Mouse (Mus musculus): ENCODE measurements around the gene Hist2h2ab. TPM values are rescaled to one million over a fixed set of nuclear protein-coding genes. Genes with fewer than 3 reads are reported as not detected.
"Not testable (repeated sequence)": the region's sequence is repeated elsewhere in the genome, so short reads cannot be mapped to it uniquely, and the experiment has no call there.

Gene Hist2h2ab
- polyA plus RNA-seq, 1 experiment from 2014 or later: 1.4 TPM

DNA sequence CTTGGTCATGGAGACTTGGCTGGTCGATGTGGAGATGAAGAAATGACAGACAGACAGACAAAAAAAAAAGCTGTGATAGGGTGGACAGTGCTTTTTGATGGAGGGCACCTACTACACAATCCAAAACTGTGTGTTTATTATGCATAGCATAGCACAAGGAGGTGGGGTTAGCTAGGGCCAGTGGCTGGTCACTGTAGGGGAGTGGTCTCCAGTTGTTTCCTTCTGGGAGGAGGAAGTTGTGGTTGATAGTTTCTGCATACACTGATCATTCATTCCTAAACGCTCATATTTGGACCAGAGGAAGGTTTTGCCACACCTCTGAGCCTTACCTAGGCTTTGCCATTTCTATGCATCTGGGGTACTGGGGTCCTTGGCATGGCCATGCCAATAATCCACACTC lies 10.7 kb downstream of the Hist2h2ab start:
- no peak for ATAC-seq (ENCODE audit: borderline replicate concordance, extremely low read depth, low FRiP score, low TSS enrichment)
- 62% methylated on average over 2 of the region's 2 CpGs for WGBS

GRCm38 (mm10) chr3:96230910-96231757 lies 11.5 kb downstream of the Hist2h2ab start:
- 57% methylated on average over 4 of the region's 4 CpGs for WGBS
- Histone ChIP-seq H3K36me3 (no peaks in the 10 kb centered on the region), H3K27ac (no peak overlapping the region), H3K4me1 (peaks cover 19% of the 10 kb centered on the region), H3K4me3 (no peak overlapping the region), H3K27me3 (no peaks in the 10 kb centered on the region), H3K9ac (no peak overlapping the region), H3K9me3 (no peaks in the 10 kb centered on the region), H3K4me2 (no peak overlapping the region)
- ATAC-seq (ENCODE audit: borderline replicate concordance, extremely low read depth, low FRiP score, low TSS enrichment): no peak

More for the DNA sequence above, 10.7 kb downstream of the Hist2h2ab start:
- H3K36me3 ChIP-seq: no peaks in the 10 kb centered on the region
- no peak overlapping the region for H3K4me3 ChIP-seq
- H3K4me2 ChIP-seq: no peak overlapping the region
- H3K27me3 ChIP-seq: no peaks in the 10 kb centered on the region
- H3K9ac ChIP-seq: no peak overlapping the region
- H3K9me3 ChIP-seq: no peaks in the 10 kb centered on the region
- H3K4me1 ChIP-seq: peaks cover 16% of the 10 kb centered on the region; the same call in 1 of the 2 replicates
- no peak overlapping the region for H3K27ac ChIP-seq

DNA sequence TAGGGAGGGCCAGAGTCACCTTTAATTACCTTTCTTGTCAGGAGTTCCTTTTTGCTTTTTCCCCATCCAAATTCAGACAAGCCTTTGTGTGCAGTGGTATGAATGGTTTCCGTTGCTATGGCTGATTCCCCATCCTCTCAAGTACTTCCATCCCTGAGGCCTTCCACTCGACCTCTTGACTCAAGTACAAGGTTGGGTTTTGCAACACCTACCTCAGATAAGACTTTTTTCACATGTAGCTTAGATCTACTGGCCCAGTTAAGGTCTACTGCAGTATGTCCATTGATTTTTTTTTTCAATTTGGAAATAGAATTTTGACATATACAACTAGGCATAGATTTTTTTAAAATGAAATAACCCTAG lies 12.1 kb downstream of the Hist2h2ab start:
- Histone ChIP-seq H3K9ac (no peak overlapping the region), H3K27ac (no peak overlapping the region), H3K4me2 (no peak overlapping the region), H3K9me3 (no peaks in the 10 kb centered on the region), H3K4me3 (no peak overlapping the region), H3K4me1 (peaks cover 24% of the 10 kb centered on the region), H3K27me3 (no peaks in the 10 kb centered on the region), H3K36me3 (no peaks in the 10 kb centered on the region)
- WGBS: 37% methylated on average over 2 of the region's 2 CpGs
- ATAC-seq (ENCODE audit: borderline replicate concordance, extremely low read depth, low FRiP score, low TSS enrichment): no peak

DNA sequence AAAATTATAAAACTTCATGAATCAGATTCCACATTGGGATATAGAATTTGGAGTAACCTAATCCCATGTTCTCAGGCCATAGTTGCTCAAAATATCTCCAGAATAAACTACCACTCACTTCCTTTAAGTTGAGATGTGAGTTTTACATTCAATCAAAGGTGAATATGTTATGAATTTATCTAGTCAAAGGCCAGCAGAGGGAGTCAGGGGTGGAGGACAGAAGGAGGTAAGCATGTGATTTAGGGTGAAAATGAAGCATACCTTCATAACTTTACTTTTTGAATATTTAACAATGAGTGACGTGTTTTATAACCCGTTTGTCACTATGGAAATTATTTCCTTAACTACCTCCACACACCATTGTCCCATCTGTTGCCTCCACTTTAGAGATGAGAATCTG lies 15.2 kb downstream of the Hist2h2ab start:
- no peaks in the 10 kb centered on the region for H3K36me3 ChIP-seq
- no peak overlapping the region for H3K27ac ChIP-seq
- no peaks in the 10 kb centered on the region for H3K27me3 ChIP-seq
- ATAC-seq (ENCODE audit: borderline replicate concordance, extremely low read depth, low FRiP score, low TSS enrichment): no peak
- no peaks in the 10 kb centered on the region for H3K9me3 ChIP-seq
- H3K4me3 ChIP-seq: no peak overlapping the region
- no peak overlapping the region for H3K4me2 ChIP-seq
- H3K4me1 ChIP-seq: peaks cover 28% of the 10 kb centered on the region
- 94% methylated on average over 2 of the region's 2 CpGs for WGBS
- no peak overlapping the region for H3K9ac ChIP-seq

DNA sequence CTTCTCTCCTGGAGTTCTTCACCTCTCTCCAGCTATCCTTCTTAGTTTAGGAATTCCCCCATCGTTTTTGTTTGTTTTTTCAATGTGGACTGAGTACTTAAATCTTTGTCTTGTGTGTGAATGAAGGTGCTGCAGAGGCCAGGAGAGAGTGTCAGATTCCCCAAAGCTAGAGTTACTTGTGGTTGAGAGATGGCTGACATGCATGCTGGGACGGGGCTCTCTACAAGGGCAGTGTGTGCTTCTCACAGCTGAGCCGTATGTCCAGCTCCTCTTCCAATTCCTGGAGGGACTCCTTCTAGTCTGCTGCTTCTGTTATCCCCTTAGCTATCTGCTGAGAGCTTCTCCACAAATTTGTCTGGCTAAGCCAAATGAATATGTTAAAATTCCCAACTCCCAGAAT lies 16.2 kb downstream of the Hist2h2ab start:
- no peak for ATAC-seq (ENCODE audit: borderline replicate concordance, extremely low read depth, low FRiP score, low TSS enrichment)
- WGBS: 30% methylated on average over 3 of the region's 3 CpGs
- Histone ChIP-seq H3K4me1 (peaks cover 30% of the 10 kb centered on the region), H3K9me3 (no peaks in the 10 kb centered on the region), H3K27ac (no peak overlapping the region), H3K27me3 (no peaks in the 10 kb centered on the region), H3K36me3 (no peaks in the 10 kb centered on the region), H3K9ac (no peak overlapping the region), H3K4me3 (no peak overlapping the region), H3K4me2 (no peak overlapping the region)

DNA sequence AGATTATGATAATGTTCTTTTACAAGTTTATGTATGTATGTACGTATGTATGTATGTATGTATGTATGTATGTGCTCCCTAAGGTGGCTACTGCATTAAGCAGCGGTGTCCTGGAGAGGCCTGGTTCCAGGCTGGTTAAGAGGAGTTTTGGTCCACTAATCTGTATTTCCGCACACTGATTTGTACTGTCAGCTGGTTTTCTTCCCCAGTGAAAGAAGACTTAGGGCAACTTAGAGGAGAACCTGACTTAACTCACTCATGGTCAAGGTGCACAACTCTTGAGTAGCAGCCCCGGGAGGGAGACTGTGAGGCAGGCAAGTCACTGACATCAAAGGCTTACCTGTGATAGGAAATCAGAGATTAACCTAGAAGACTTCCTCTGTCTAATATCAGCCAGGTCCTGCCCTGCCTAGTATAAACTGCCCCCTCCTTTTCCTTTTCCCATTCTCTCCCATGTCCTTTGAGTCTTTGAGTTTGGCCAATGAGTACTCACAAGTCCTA lies 17.2 kb downstream of the Hist2h2ab start:
- Histone ChIP-seq H3K9ac (peak overlapping the region; percentile 51), H3K27me3 (no peaks in the 10 kb centered on the region), H3K4me2 (peak overlapping the region; percentile 66), H3K9me3 (no peaks in the 10 kb centered on the region), H3K4me3 (peak overlapping the region; percentile 41), H3K4me1 (peaks cover 30% of the 10 kb centered on the region), H3K27ac (peak overlapping the region; percentile 70), H3K36me3 (no peaks in the 10 kb centered on the region)
- WGBS: 60% methylated on average over 4 of the region's 4 CpGs
- ATAC-seq (ENCODE audit: borderline replicate concordance, extremely low read depth, low FRiP score, low TSS enrichment): no peak

DNA sequence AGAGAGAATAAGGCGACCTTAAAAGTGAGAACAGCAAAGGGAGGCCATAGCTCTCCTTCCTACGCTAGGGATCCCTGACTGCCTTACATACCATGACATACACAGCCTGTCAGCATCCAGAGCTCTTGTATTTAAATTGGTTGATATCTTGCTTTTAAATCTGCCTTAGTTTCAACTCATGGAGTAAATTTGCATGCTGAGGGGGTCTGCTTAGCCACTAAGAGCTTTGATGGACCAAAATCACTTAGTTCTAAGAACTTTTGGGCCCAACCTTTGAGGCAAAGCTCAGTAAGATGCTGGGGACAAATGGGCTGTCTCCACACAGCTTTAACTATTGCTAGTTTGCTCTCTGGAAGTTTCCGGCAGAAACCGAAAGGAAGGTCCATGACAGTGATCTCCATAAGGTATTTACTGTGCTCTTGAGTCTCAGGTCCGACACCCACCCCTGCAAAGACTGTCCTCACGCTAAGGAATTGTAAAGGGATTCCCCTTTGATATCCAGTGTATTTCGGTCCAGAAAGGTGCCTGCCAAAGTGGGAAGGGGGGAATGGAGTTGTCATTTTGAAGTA lies 17.8 kb downstream of the Hist2h2ab start:
- H3K4me3 ChIP-seq: peak overlapping the region; percentile 41
- no peaks in the 10 kb centered on the region for H3K27me3 ChIP-seq
- no peaks in the 10 kb centered on the region for H3K36me3 ChIP-seq
- H3K9me3 ChIP-seq: no peaks in the 10 kb centered on the region
- 10% methylated on average over 7 of the region's 7 CpGs for WGBS
- H3K4me1 ChIP-seq: peaks cover 30% of the 10 kb centered on the region
- H3K27ac ChIP-seq: peak overlapping the region; percentile 70
- no peak for ATAC-seq (ENCODE audit: borderline replicate concordance, extremely low read depth, low FRiP score, low TSS enrichment)
- H3K9ac ChIP-seq: peak overlapping the region; percentile 51
- H3K4me2 ChIP-seq: peak overlapping the region; percentile 66

GRCm38 (mm10) chr3:96237904-96238511 lies 18.3 kb downstream of the Hist2h2ab start:
- WGBS: under 1% methylated on average over 12 of the region's 12 CpGs
- Histone ChIP-seq H3K9me3 (no peaks in the 10 kb centered on the region), H3K4me1 (peaks cover 30% of the 10 kb centered on the region), H3K27ac (peak overlapping the region; percentile 70), H3K36me3 (no peaks in the 10 kb centered on the region), H3K4me2 (peak overlapping the region; percentile 66), H3K27me3 (no peaks in the 10 kb centered on the region), H3K4me3 (peak overlapping the region; percentile 41), H3K9ac (peak overlapping the region; percentile 51)
- no peak for ATAC-seq (ENCODE audit: borderline replicate concordance, extremely low read depth, low FRiP score, low TSS enrichment)

- not testable (repeated sequence) for H3K9me3 ChIP-seq, H3K27me3 ChIP-seq, H3K36me3 ChIP-seq
- ATAC-seq (ENCODE audit: borderline replicate concordance, extremely low read depth, low FRiP score, low TSS enrichment): peak; percentile 93
- peaks cover 40% of the 10 kb centered on the region for H3K4me1 ChIP-seq
- 1% methylated on average over 10 of the region's 68 CpGs for whole genome bisulfite sequencing
- peak within 1 kb of the TSS; percentile 51 for H3K9ac ChIP-seq
- H3K27ac ChIP-seq: peak within 1 kb of the TSS; percentile 86
- peak within 1 kb of the TSS; percentile 41 for H3K4me3 ChIP-seq
- peak within 1 kb of the TSS; percentile 66 for H3K4me2 ChIP-seq
These were observed 19.5 kb downstream of the Hist2h2ab start, which contains the start of gene Hist2h3c2 for GRCm38 (mm10) chr3:96238954-96239793. TSS of gene Hist2h3c2 (minus strand) at chr3:96239127.

- Histone ChIP-seq H3K4me2 (peak within 1 kb of the TSS; percentile 41), H3K9ac (peak within 1 kb of the TSS; percentile 32), H3K4me1 (peaks cover 46% of the 10 kb centered on the region), H3K4me3 (peak within 1 kb of the TSS; percentile 34), H3K27ac (peak within 1 kb of the TSS; percentile 87)
- 2% methylated on average over 26 of the region's 85 CpGs for WGBS
- H3K9me3 ChIP-seq, H3K36me3 ChIP-seq, H3K27me3 ChIP-seq: not testable (repeated sequence)
- ATAC-seq (ENCODE audit: borderline replicate concordance, extremely low read depth, low FRiP score, low TSS enrichment): peak; percentile 87
These were observed 20.5 kb downstream of the Hist2h2ab start, which contains the start of gene Hist2h2aa2 for GRCm38 (mm10) chr3:96239949-96240798. TSS of gene Hist2h2aa2 (minus strand) at chr3:96240276.

All from lung, embryonic 15.5 days (tissue).